Mouse (Mus musculus): ENCODE measurements around the gene Mtus2. TPM values are rescaled to one million over a fixed set of nuclear protein-coding genes. Genes with fewer than 3 reads are reported as not detected.

Mtus2 gene
- polyA plus RNA-seq, 1 experiment from 2014 or later = 15.8 TPM

- Histone ChIP-seq H3K9ac (ENCODE audit: low read depth, low read length) (no peak overlapping the region), H3K27me3 (replicated peaks; ENCODE audit: control insufficient read depth, insufficient read depth, low read length) (0 out of 2 replicates have a peak, but pooled peaks cover 2% of the 10 kb centered on the region), H3K4me1 (replicated peaks; ENCODE audit: control insufficient read depth, insufficient read depth, low read length) (no peaks in the 10 kb centered on the region), H3K36me3 (ENCODE audit: control insufficient read depth, insufficient read depth) (no peaks in the 10 kb centered on the region), H3K4me2 (replicated peaks; ENCODE audit: low read depth) (no peak overlapping the region), H3K4me3 (ENCODE audit: low read depth, low read length) (no peak overlapping the region), H3K27ac (ENCODE audit: low read depth, low read length) (no peak overlapping the region), H3K9me3 (ENCODE audit: control insufficient read depth) (no peaks in the 10 kb centered on the region)
- ATAC-seq = no peak
- WGBS = 65% methylated on average over 4 of the region's 4 CpGs
- no peak for TF ChIP-seq CTCF (IDR thresholded peaks at IDR 0.05; ENCODE audit: low read depth)
These were observed 310.3 kb downstream of the Mtus2 start for GRCm38 (mm10) chr5:148267446-148267845.

- Histone ChIP-seq H3K27me3 (replicated peaks; ENCODE audit: control insufficient read depth, insufficient read depth, low read length) (no peaks in the 10 kb centered on the region), H3K27ac (ENCODE audit: low read depth, low read length) (no peak overlapping the region), H3K36me3 (ENCODE audit: control insufficient read depth, insufficient read depth) (no peaks in the 10 kb centered on the region), H3K4me2 (replicated peaks; ENCODE audit: low read depth) (no peak overlapping the region), H3K4me3 (ENCODE audit: low read depth, low read length) (no peak overlapping the region), H3K9ac (ENCODE audit: low read depth, low read length) (no peak overlapping the region), H3K9me3 (ENCODE audit: control insufficient read depth) (no peaks in the 10 kb centered on the region), H3K4me1 (replicated peaks; ENCODE audit: control insufficient read depth, insufficient read depth, low read length) (no peaks in the 10 kb centered on the region)
- WGBS = 47% methylated on average over 6 of the region's 6 CpGs
- TF ChIP-seq CTCF (IDR thresholded peaks at IDR 0.05; ENCODE audit: low read depth) = no peak
- ATAC-seq = peak; percentile 56; the same call in 1 of the 2 replicates
These were observed 314.9 kb downstream of the Mtus2 start for GRCm38 (mm10) chr5:148272065-148272464.

- 76% methylated on average over 6 of the region's 6 CpGs for WGBS
- Histone ChIP-seq H3K4me1 (replicated peaks; ENCODE audit: control insufficient read depth, insufficient read depth, low read length) (no peaks in the 10 kb centered on the region), H3K27ac (ENCODE audit: low read depth, low read length) (no peak overlapping the region), H3K27me3 (replicated peaks; ENCODE audit: control insufficient read depth, insufficient read depth, low read length) (no peaks in the 10 kb centered on the region), H3K36me3 (ENCODE audit: control insufficient read depth, insufficient read depth) (no peaks in the 10 kb centered on the region), H3K4me3 (ENCODE audit: low read depth, low read length) (no peak overlapping the region), H3K4me2 (replicated peaks; ENCODE audit: low read depth) (no peak overlapping the region), H3K9me3 (ENCODE audit: control insufficient read depth) (no peaks in the 10 kb centered on the region), H3K9ac (ENCODE audit: low read depth, low read length) (no peak overlapping the region)
- ATAC-seq = no peak
- no peak for TF ChIP-seq CTCF (IDR thresholded peaks at IDR 0.05; ENCODE audit: low read depth)
These were observed 315.7 kb downstream of the Mtus2 start for GRCm38 (mm10) chr5:148272771-148273170.

GRCm38 (mm10) chr5:148278233-148278632 is 321.1 kb downstream of the Mtus2 start:
- TF ChIP-seq CTCF (IDR thresholded peaks at IDR 0.05; ENCODE audit: low read depth) = no peak
- H3K4me1 ChIP-seq (replicated peaks; ENCODE audit: control insufficient read depth, insufficient read depth, low read length) = no peaks in the 10 kb centered on the region
- H3K9me3 ChIP-seq (ENCODE audit: control insufficient read depth) = no peaks in the 10 kb centered on the region
- H3K4me3 ChIP-seq (ENCODE audit: low read depth, low read length) = no peak overlapping the region
- no peaks in the 10 kb centered on the region for H3K36me3 ChIP-seq (ENCODE audit: control insufficient read depth, insufficient read depth)
- no peak overlapping the region for H3K4me2 ChIP-seq (replicated peaks; ENCODE audit: low read depth)
- 77% methylated on average over 8 of the region's 8 CpGs for WGBS
- no peak overlapping the region for H3K9ac ChIP-seq (ENCODE audit: low read depth, low read length)
- no peak overlapping the region for H3K27ac ChIP-seq (ENCODE audit: low read depth, low read length)
- no peaks in the 10 kb centered on the region for H3K27me3 ChIP-seq (replicated peaks; ENCODE audit: control insufficient read depth, insufficient read depth, low read length)
- no peak for ATAC-seq

- H3K36me3 ChIP-seq (ENCODE audit: control insufficient read depth, insufficient read depth) = no peaks in the 10 kb centered on the region
- WGBS = 52% methylated on average over 5 of the region's 5 CpGs
- no peaks in the 10 kb centered on the region for H3K9me3 ChIP-seq (ENCODE audit: control insufficient read depth)
- peak; percentile 22; the same call in 1 of the 2 replicates for ATAC-seq
- no peak overlapping the region for H3K4me2 ChIP-seq (replicated peaks; ENCODE audit: low read depth)
- no peak overlapping the region for H3K9ac ChIP-seq (ENCODE audit: low read depth, low read length)
- no peak overlapping the region for H3K4me3 ChIP-seq (ENCODE audit: low read depth, low read length)
- H3K27ac ChIP-seq (ENCODE audit: low read depth, low read length) = no peak overlapping the region
- H3K27me3 ChIP-seq (replicated peaks; ENCODE audit: control insufficient read depth, insufficient read depth, low read length) = no peaks in the 10 kb centered on the region
- TF ChIP-seq CTCF (IDR thresholded peaks at IDR 0.05; ENCODE audit: low read depth) = no peak
- H3K4me1 ChIP-seq (replicated peaks; ENCODE audit: control insufficient read depth, insufficient read depth, low read length) = no peaks in the 10 kb centered on the region
These were observed 323.2 kb downstream of the Mtus2 start for GRCm38 (mm10) chr5:148280321-148280720.

- H3K36me3 ChIP-seq (ENCODE audit: control insufficient read depth, insufficient read depth) = no peaks in the 10 kb centered on the region
- no peak overlapping the region for H3K9ac ChIP-seq (ENCODE audit: low read depth, low read length)
- no peak for TF ChIP-seq CTCF (IDR thresholded peaks at IDR 0.05; ENCODE audit: low read depth)
- H3K4me2 ChIP-seq (replicated peaks; ENCODE audit: low read depth) = no peak overlapping the region
- no peaks in the 10 kb centered on the region for H3K4me1 ChIP-seq (replicated peaks; ENCODE audit: control insufficient read depth, insufficient read depth, low read length)
- no peak overlapping the region for H3K27ac ChIP-seq (ENCODE audit: low read depth, low read length)
- no peak for ATAC-seq
- H3K27me3 ChIP-seq (replicated peaks; ENCODE audit: control insufficient read depth, insufficient read depth, low read length) = no peaks in the 10 kb centered on the region
- H3K9me3 ChIP-seq (ENCODE audit: control insufficient read depth) = no peaks in the 10 kb centered on the region
- WGBS = 86% methylated on average over 6 of the region's 6 CpGs
- no peak overlapping the region for H3K4me3 ChIP-seq (ENCODE audit: low read depth, low read length)
These were observed 325.0 kb downstream of the Mtus2 start for GRCm38 (mm10) chr5:148282093-148282492.

- Histone ChIP-seq H3K9me3 (ENCODE audit: control insufficient read depth) (no peaks in the 10 kb centered on the region), H3K27me3 (replicated peaks; ENCODE audit: control insufficient read depth, insufficient read depth, low read length) (no peaks in the 10 kb centered on the region), H3K4me1 (replicated peaks; ENCODE audit: control insufficient read depth, insufficient read depth, low read length) (no peaks in the 10 kb centered on the region), H3K4me2 (replicated peaks; ENCODE audit: low read depth) (no peak overlapping the region), H3K4me3 (ENCODE audit: low read depth, low read length) (no peak overlapping the region), H3K27ac (ENCODE audit: low read depth, low read length) (no peak overlapping the region), H3K36me3 (ENCODE audit: control insufficient read depth, insufficient read depth) (no peaks in the 10 kb centered on the region), H3K9ac (ENCODE audit: low read depth, low read length) (no peak overlapping the region)
- no peak for TF ChIP-seq CTCF (IDR thresholded peaks at IDR 0.05; ENCODE audit: low read depth)
- WGBS = 96% methylated on average over 5 of the region's 5 CpGs
- no peak for ATAC-seq
These were observed 325.5 kb downstream of the Mtus2 start for GRCm38 (mm10) chr5:148282631-148283030.

Measured in intestine, postnatal 0 days (tissue).